Mouse (Mus musculus): ENCODE results near the gene Acadsb.
"Not testable (repeated sequence)": the region's sequence is repeated elsewhere in the genome, so short reads cannot be mapped to it uniquely, and the experiment has no call there.

Gene Acadsb

DNA sequence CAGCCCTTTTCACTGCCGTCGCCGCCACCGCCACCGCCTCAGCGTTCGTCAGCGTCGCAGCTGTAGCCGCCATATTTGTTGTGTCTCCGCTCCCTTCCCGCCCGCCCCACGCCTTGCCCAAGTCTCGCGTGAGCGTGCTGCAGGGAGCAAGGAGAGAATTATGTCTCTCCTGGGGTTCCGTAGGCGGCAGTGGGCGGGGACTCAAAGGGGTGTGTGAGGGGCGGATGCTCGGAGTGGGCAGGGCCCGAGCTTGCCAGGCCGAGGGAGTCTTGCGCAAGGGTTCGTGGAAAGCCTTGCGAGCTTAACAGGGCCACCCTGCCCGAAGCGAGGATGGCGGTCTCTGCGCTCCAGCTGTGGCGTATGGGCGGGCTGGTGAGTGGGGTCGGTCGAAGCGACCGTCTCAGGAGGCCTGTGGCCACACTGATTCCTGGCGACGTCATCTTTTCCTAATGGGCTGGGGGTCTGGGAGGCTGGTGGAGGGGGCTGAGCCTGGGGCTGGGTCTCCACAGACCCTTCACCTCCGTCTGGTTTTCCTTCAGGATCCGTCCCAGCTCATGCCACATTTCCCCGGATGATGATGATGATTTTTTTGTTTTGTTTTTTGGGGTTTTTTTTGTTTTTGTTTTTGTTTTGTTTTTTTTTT lies at the start of gene Acadsb, which contains the start of gene Ikzf5:
Gene Acadsb (plus strand): TSS at position 186 of the 643 bp plus-strand sequence.
Gene Ikzf5 (minus strand): TSS at position 106 of the 643 bp plus-strand sequence.
- DNase-seq (ENCODE audit: low read depth, low spot score): peak; percentile 98
- no peaks in the 10 kb centered on the region for H3K36me3 ChIP-seq (ENCODE audit: control insufficient read depth, insufficient read depth, low read length, poor library complexity, severe bottlenecking)
- H3K27me3 ChIP-seq (ENCODE audit: control insufficient read depth, insufficient read depth, low read length, poor library complexity, severe bottlenecking): no peaks in the 10 kb centered on the region

DNA sequence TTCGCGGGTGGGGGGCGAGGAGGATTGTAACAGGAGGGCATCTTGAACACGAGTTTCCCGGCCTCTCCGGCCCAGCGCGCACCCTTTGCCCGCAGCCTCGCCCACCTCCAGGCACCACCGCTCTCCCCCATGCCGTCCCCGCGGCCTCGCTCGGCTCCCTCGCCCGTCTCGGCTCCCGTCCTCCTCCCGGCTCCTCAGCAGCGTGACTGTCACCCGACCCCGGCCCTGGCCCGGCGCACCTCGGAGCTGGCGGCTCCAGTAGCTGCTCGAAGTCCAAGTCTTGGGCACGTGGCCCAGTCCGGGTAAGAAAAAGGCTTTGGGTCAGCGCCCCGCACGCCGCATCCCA lies 48.2 kb upstream of the Acadsb start:
- DNase-seq (ENCODE audit: low read depth, low spot score): no peak
- no peaks in the 10 kb centered on the region for H3K27me3 ChIP-seq (ENCODE audit: control insufficient read depth, insufficient read depth, low read length, poor library complexity, severe bottlenecking)
- H3K36me3 ChIP-seq (ENCODE audit: control insufficient read depth, insufficient read depth, low read length, poor library complexity, severe bottlenecking): peaks cover 2% of the 10 kb centered on the region; the same call in 1 of the 2 replicates

DNA sequence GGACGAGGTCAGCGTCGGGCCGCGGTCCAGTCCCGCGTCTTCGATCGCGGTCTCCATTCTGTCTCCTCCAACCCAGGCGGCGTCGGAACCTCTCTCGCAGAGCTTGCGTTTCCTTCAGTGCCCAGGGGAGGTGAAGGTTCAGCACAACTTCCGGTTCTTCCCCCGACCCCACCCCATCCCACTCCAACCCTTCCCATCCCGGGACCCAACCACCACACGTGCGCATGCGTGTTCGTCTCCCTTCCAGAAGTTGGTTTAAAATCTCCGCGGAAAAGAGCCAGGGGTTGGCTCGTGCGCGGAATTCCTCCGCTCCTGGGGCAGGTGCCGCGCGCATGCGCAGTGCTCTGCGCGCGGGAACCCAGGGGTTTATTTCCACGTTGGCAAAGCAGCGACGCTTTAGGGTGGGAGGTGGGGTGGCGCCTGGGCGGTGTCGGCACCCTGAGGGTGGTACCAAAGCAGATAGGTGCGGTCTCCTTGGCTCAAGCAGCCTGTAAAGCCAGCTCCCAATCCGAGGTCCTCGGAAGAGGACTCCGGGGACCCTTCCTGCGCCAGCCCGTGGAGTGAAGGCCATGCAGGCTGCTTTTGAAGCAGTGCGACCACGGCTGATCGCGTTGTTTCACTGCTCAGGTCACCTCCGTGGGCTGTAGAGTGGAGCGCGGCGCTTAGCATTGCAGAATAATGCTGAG lies 47.6 kb upstream of the Acadsb start, which contains the start of gene 2310057M21Rik:
Gene 2310057M21Rik (minus strand): TSS at position 145 of the 686 bp plus-strand sequence.
- H3K36me3 ChIP-seq (ENCODE audit: control insufficient read depth, insufficient read depth, low read length, poor library complexity, severe bottlenecking): no peaks in the 10 kb centered on the region
- DNase-seq (ENCODE audit: low read depth, low spot score): peak; percentile 89
- H3K27me3 ChIP-seq (ENCODE audit: control insufficient read depth, insufficient read depth, low read length, poor library complexity, severe bottlenecking): no peaks in the 10 kb centered on the region

DNA sequence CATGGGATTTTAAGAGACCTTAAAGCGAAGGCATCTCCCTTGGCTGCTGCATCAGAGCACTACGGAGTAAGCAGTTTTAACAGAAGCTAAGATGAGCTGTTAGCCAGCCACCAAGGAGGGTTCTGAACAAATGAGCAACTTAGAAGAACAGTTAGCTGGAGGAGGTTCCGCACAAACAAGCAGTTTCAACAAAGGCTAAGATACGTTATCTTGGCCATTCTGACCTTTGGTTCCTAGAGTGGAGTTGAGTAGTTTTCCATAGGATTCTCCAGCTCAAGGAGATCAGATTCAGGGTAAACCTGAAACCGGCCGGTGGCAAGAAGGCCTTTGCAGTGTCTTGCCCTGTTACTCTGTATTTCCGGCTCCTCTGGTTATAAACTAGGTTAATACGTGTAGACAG lies 46.3 kb upstream of the Acadsb start:
- no peak for DNase-seq (ENCODE audit: low read depth, low spot score)
- Histone ChIP-seq H3K27me3 (ENCODE audit: control insufficient read depth, insufficient read depth, low read length, poor library complexity, severe bottlenecking) (no peaks in the 10 kb centered on the region), H3K36me3 (ENCODE audit: control insufficient read depth, insufficient read depth, low read length, poor library complexity, severe bottlenecking) (no peaks in the 10 kb centered on the region)

DNA sequence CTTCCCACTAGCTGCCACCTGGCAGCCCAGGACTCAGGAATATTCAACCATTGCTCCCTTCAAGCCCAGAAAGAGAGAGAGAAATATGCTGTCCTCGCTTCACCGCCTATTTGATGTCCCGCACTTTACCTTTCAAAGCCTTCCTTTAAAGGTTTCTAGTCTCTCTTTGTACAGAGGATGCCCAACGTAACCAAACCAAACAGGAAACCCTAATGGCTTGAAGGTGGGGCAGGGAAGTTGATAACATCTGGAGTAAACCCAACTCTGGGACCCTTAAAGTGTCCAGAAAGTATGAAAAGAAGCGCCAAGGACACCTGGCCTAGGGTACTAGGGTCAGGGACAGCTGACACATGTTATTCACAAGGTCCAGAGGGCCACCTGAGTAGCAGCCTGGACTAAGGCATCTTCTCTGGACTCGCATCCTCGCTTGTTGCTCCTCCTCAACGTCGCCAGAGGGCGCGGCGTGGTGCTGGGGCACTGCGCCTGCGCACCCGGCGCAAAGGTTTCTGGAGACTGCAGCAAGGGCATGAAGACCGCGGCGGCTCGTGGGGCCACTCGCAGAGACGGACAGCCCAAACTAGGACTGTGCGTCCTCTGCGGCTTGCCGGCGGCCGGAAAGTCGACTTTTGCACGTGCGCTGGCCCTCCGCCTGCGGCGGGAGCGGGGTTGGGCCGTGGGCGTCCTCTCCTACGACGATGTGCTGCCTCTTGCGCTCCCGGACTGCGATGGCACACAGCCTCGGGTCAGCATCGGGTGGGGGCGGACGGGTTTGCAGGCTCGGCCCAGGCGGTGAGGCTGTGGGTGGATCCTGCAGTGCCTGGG lies 39.5 kb upstream of the Acadsb start, which contains the start of gene Pstk:
Gene Pstk (plus strand): TSS at position 494 of the 822 bp plus-strand sequence.
- Histone ChIP-seq H3K36me3 (ENCODE audit: control insufficient read depth, insufficient read depth, low read length, poor library complexity, severe bottlenecking) (no peaks in the 10 kb centered on the region), H3K27me3 (ENCODE audit: control insufficient read depth, insufficient read depth, low read length, poor library complexity, severe bottlenecking) (no peaks in the 10 kb centered on the region)
- peak; percentile 93 for DNase-seq (ENCODE audit: low read depth, low spot score)

DNA sequence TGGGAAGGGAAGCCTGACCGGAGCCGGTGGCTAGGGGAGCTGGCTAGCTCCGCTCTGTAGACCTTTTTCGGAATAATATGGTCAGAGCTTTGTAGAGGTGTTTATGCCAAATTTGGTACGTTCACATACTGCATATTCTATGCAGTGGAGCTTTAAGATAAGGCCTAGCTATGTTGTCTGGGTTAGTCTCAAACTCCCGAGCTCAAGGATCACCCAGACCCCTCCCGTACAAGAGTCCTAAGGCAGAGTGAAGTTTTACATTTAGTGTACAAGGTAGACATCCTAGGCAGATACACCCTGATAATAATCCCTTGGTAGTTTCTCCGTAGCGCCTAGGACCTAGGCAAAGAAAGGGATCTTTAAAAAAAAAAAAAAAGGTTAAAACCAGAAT lies 38.9 kb upstream of the Acadsb start:
- no peak for DNase-seq (ENCODE audit: low read depth, low spot score)
- Histone ChIP-seq H3K36me3 (ENCODE audit: control insufficient read depth, insufficient read depth, low read length, poor library complexity, severe bottlenecking) (no peaks in the 10 kb centered on the region), H3K27me3 (ENCODE audit: control insufficient read depth, insufficient read depth, low read length, poor library complexity, severe bottlenecking) (no peaks in the 10 kb centered on the region)

DNA sequence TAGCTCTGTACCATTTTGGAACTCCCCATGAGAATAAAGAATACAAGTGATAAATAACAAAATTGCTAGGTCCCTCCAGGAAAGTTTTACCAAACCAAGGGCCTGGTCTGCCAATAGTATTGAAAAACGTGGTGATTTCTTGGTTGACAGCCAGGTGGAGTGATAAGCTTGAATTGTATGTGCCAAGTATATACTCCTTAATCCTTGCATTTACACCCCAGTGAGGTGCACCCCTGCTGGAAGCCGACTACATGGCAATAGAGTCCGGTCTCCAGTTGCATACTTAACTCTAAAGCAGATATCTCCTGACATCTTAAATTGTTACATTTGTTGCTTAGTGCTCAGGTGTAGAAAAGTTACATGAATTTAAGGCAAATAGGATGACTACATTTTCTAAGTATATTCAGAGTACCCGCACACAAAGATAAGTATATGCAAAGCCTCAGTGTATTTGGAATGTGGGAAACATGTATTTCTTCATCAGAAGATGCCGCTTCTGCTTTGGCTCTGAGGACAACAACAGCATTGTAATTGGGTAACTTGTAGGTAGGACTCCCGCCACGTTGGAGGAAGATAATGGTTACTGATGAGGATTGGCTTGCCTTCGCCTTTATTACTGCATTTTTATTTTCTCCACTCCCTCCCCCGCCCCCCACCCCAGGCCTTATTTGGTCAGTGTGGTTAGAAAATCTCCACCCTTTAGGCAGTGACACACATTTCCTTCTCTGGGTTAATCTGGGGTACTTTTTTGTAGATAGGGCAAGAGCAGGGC lies 38.3 kb upstream of the Acadsb start:
- H3K36me3 ChIP-seq (ENCODE audit: control insufficient read depth, insufficient read depth, low read length, poor library complexity, severe bottlenecking): no peaks in the 10 kb centered on the region
- DNase-seq (ENCODE audit: low read depth, low spot score): peak; percentile 25
- H3K27me3 ChIP-seq (ENCODE audit: control insufficient read depth, insufficient read depth, low read length, poor library complexity, severe bottlenecking): no peaks in the 10 kb centered on the region

DNA sequence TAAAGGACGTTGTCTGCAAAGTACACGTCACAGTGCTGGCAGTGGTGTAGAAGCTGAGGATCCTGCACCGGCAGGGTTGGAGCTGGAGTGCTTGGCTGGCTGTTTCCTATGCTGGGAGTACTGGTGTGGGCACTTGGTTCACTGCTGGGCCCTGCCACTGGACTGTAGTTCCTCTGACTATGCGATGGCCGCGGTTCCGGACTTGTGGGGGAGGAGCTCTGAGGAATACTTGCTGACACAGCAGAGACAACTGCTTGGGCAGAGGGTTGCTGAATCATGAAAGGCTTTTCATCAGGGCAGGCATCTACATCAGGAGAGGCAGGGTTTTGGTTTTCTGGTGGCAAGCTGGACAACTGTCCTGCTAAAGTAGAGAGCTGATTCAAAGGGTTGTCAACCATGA lies 18.6 kb upstream of the Acadsb start:
- H3K36me3 ChIP-seq (ENCODE audit: control insufficient read depth, insufficient read depth, low read length, poor library complexity, severe bottlenecking); DNase-seq (ENCODE audit: low read depth, low spot score); H3K27me3 ChIP-seq (ENCODE audit: control insufficient read depth, insufficient read depth, low read length, poor library complexity, severe bottlenecking): not testable (repeated sequence)

DNA sequence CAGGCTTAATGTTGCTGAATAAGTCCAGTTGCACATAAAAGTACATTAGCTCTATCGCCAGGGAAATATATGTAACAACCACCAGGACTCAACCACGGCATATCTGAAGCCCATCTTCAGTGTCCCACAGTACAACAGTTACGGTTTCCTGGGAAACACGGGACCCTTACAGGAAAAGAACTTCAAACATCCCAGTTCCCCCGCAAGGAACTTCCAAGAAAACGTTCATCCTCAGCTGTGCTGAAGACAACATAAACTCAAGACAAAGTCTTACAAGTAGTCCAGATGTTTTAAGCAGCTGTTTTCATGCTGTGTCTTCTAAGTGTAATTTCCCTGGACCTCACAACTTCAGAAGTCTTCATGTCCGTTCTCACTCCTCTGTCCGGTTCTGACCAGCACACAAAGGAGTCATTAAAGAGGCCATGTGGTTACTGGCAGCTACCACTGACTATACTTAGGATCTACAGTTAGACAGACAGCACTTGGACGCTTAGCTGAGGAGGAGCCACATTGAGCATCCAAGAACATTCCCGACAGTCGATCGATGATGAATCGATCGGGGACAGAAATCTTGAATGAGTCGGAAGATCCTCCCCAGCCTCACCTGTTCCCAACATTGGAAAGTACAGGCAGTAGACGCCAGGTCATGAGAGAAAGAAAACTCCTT lies 947 bp upstream of the Acadsb start:
- no peaks in the 10 kb centered on the region for H3K36me3 ChIP-seq (ENCODE audit: control insufficient read depth, insufficient read depth, low read length, poor library complexity, severe bottlenecking)
- peak; percentile 13 for DNase-seq (ENCODE audit: low read depth, low spot score)

DNA sequence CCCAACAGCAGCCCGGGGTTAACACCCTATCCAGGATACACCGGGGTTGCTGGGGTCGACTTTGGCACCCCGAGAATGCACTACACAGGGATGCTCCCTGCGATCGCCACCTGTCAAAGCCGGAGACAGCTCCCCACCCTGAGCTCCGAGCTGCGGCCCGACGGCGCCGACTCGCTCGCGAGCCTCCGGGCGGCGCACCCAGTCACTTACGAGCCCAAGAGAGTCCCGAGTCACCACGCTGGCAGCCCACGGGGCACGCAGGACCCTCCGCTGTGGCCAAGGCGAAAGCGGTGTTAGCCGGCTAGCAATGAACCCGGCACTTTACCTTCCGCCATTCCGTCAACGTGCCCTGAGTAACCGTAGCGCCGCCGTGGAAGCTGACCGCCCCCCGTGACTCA lies 414 bp upstream of the Acadsb start:
- DNase-seq (ENCODE audit: low read depth, low spot score): no peak
- no peaks in the 10 kb centered on the region for H3K36me3 ChIP-seq (ENCODE audit: control insufficient read depth, insufficient read depth, low read length, poor library complexity, severe bottlenecking)
- no peaks in the 10 kb centered on the region for H3K27me3 ChIP-seq (ENCODE audit: control insufficient read depth, insufficient read depth, low read length, poor library complexity, severe bottlenecking)

More for the DNA sequence above, 947 bp upstream of the Acadsb start:
- H3K27me3 ChIP-seq (ENCODE audit: control insufficient read depth, insufficient read depth, low read length, poor library complexity, severe bottlenecking): no peaks in the 10 kb centered on the region

DNA sequence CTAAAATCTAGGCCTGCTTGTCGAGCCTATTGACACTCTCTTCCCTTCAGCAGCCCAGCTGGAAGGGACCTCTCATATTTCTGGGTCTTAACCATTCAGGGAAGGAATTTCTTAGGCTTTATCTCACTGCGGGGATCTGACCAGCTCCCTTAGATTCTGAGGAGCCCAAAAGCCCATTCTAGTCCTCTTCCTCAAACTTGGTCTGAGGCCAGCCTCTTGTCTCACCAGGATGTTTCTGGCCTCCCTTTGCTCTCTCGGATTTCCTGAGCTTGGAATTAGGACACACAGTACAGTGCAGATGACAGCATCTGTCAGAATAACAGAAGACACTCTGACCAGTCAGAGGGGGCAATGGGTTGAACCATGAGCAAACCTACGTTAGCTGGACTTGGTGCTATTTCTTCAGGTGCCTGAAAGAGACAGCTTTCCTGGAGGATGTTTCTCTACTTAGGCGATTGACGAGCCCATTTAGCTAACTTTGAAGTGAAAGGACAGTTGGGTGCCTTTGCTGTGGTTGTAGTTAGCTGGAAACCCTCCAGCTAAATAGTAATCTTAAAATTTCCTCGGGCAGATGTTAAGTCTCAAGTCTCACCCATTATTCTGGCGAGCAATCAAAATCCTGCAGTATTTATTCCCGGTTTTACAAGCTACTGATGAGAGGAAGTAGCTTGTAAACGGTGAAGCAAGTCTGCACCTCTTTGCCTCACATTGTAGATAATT lies 980 bp downstream of the Acadsb start:
- no peak for DNase-seq (ENCODE audit: low read depth, low spot score)
- Histone ChIP-seq H3K27me3 (ENCODE audit: control insufficient read depth, insufficient read depth, low read length, poor library complexity, severe bottlenecking) (no peaks in the 10 kb centered on the region), H3K36me3 (ENCODE audit: control insufficient read depth, insufficient read depth, low read length, poor library complexity, severe bottlenecking) (no peaks in the 10 kb centered on the region)

DNA sequence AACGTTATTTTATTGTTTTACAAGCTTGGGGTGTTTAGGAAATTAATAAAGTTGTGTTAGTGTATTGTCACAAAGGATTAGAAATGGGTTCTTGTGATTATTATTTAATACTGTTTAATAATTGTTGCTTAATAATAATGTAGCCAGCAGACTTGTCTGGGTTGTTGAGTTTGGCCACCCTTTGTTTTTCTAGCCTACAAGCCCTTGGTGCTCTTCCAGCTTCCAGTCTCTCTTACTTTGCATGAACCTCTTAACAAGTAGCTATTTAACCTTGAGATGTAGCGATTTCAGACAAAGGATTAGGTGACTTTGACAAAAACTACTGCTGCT lies 1.5 kb downstream of the Acadsb start:
- H3K27me3 ChIP-seq (ENCODE audit: control insufficient read depth, insufficient read depth, low read length, poor library complexity, severe bottlenecking): no peaks in the 10 kb centered on the region
- DNase-seq (ENCODE audit: low read depth, low spot score): no peak
- no peaks in the 10 kb centered on the region for H3K36me3 ChIP-seq (ENCODE audit: control insufficient read depth, insufficient read depth, low read length, poor library complexity, severe bottlenecking)

DNA sequence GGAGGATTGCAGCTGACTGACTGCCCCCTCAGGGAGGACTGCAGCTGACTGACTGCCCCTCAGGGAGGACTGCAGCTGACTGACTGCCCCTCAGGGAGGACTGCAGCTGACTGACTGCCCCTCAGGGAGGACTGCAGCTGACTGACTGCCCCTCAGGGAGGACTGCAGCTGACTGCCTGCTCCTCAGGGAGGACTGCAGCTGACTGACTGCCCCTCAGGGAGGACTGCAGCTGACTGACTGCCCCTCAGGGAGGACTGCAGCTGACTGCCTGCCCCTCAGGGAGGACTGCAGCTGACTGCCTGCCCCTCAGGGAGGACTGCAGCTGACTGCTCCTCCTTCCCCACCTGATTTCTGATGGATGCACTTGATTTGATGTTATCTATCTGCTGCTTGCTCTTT lies 6.3 kb downstream of the Acadsb start:
- not testable (repeated sequence) for H3K36me3 ChIP-seq (ENCODE audit: control insufficient read depth, insufficient read depth, low read length, poor library complexity, severe bottlenecking); DNase-seq (ENCODE audit: low read depth, low spot score); H3K27me3 ChIP-seq (ENCODE audit: control insufficient read depth, insufficient read depth, low read length, poor library complexity, severe bottlenecking)

Data from splenic B cell, adult 2 months (primary cell).